Mouse (Mus musculus) neural tube, embryonic 13.5 days (tissue): Measurements from ENCODE around the gene Rps6ka2. TPM values are rescaled to one million over a fixed set of nuclear protein-coding genes. Genes with fewer than 3 reads are reported as not detected.
"Not testable (repeated sequence)": the region's sequence is repeated elsewhere in the genome, so short reads cannot be mapped to it uniquely, and the experiment has no call there.

Experiments
- ATAC-seq: fragments of 200-750 bp; cut with Nextera tagmentation; 2 replicates; pipeline ENCODE4 v1.8.0; 2017; ENCODE audit warnings: low read depth, mild to moderate bottlenecking, moderate TSS enrichment, moderate library complexity
- H3K27ac ChIP-seq: fragments of 300-500 bp; sonication (generic); replicated peaks from 2 replicates; pipeline ENCODE4 v1.5.1; 2015; ENCODE audit warnings: moderate library complexity, mild to moderate bottlenecking, inconsistent platforms
- H3K27me3 ChIP-seq: fragments of 300-500 bp; sonication (generic); 2 replicates; pipeline ENCODE4 v1.6.1; 2015; ENCODE audit warnings: mild to moderate bottlenecking, inconsistent platforms
- H3K36me3 ChIP-seq: fragments of 300-500 bp; sonication (generic); 2 replicates; pipeline ENCODE4 v1.6.1; 2015; ENCODE audit warnings: mild to moderate bottlenecking, inconsistent platforms
- H3K4me1 ChIP-seq: fragments of 300-500 bp; sonication (generic); replicated peaks from 2 replicates; pipeline ENCODE4 v1.6.1; 2015; ENCODE audit warnings: inconsistent platforms
- H3K4me2 ChIP-seq: fragments of 300-500 bp; sonication (generic); 2 replicates; pipeline ENCODE4 v1.6.1; 2015; ENCODE audit warnings: inconsistent platforms, mild to moderate bottlenecking, moderate library complexity
- H3K4me3 ChIP-seq: fragments of 300-500 bp; sonication (generic); 2 replicates; pipeline ENCODE4 v1.5.1; 2015; ENCODE audit warnings: mild to moderate bottlenecking, inconsistent platforms
- H3K9ac ChIP-seq: fragments of 300-500 bp; sonication (generic); 2 replicates; pipeline ENCODE4 v1.6.1; 2015; ENCODE audit warnings: moderate library complexity, mild to moderate bottlenecking, inconsistent platforms
- H3K9me3 ChIP-seq: fragments of 300-500 bp; sonication (generic); 2 replicates; pipeline ENCODE4 v1.6.1; 2016; ENCODE audit warnings: inconsistent platforms
- WGBS: fragments of 180-500 bp; shearing (Covaris S2); methylation state at CpG from one replicate; pipeline ENCODE4 v1.1.7; 2015; 5-methylcytosine and 5-hydroxymethylcytosine counted together
- polyA plus RNA-seq: library from polyadenylated mRNA; unstranded; fragments of >200 nt; fragmentation: Nextera tagmentation; extraction: Ambion mirVana; gene quantifications from 2 replicates; pipeline ENCODE4 v1.2.1, GENCODE M21; 2015

Rps6ka2 gene
- polyA plus RNA-seq, 1 experiment from 2014 or later, result 23.5 TPM

DNA sequence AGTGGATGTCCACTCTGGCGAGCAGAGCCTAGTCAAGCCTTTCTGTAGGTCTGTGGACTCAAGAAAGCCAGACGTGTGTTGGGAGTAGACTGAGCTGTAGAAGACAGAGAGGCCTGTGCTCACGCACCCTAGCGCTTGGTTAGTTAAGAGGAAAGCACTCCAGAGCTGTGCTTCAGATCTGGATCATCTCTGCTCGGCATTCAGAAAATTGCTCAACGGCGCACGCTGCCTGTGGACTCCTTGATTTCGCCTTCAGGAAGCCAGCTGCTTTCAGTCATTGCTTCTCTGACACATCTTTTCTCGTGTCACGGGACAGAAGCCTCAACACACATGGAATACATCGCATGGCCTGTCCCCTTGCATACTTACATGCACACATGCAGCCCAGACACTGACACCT lies 115.4 kb downstream of the Rps6ka2 start:
- Histone ChIP-seq H3K36me3 (peaks cover 54% of the 10 kb centered on the region), H3K9ac (no peak overlapping the region)

GRCm38 (mm10) chr17:7286422-7287050 lies 116.6 kb downstream of the Rps6ka2 start:
- 72% methylated on average over 10 of the region's 12 CpGs for whole genome bisulfite sequencing
- H3K27ac ChIP-seq, result peak overlapping the region; percentile 61; the same call in 1 of the 2 replicates

More for the DNA sequence above, 115.4 kb downstream of the Rps6ka2 start:
- H3K27me3 ChIP-seq, result no peaks in the 10 kb centered on the region
- peaks cover 12% of the 10 kb centered on the region; the same call in 1 of the 2 replicates for H3K4me1 ChIP-seq
- no peak for ATAC-seq
- H3K4me3 ChIP-seq, result no peak overlapping the region
- H3K27ac ChIP-seq, result no peak overlapping the region; the same call in 1 of the 2 replicates
- H3K9me3 ChIP-seq, result no peaks in the 10 kb centered on the region
- WGBS, result 90% methylated on average over 12 of the region's 12 CpGs
- H3K4me2 ChIP-seq, result no peak overlapping the region

GRCm38 (mm10) chr17:7292012-7292684 lies 122.2 kb downstream of the Rps6ka2 start:
- 62% methylated on average over 11 of the region's 11 CpGs for WGBS
- no peak overlapping the region for H3K4me3 ChIP-seq
- no peak overlapping the region for H3K4me2 ChIP-seq
- H3K9ac ChIP-seq, result no peak overlapping the region
- ATAC-seq, result peak; percentile 65
- no peaks in the 10 kb centered on the region for H3K27me3 ChIP-seq
- peaks cover 10% of the 10 kb centered on the region for H3K4me1 ChIP-seq
- H3K36me3 ChIP-seq, result peaks cover 57% of the 10 kb centered on the region
- H3K27ac ChIP-seq, result 0 out of 2 replicates have a peak overlapping the region, but pooled peaks have one; percentile 13
- H3K9me3 ChIP-seq, result no peaks in the 10 kb centered on the region

More at GRCm38 (mm10) chr17:7286422-7287050, 116.6 kb downstream of the Rps6ka2 start:
- no peaks in the 10 kb centered on the region for H3K27me3 ChIP-seq
- H3K36me3 ChIP-seq, result peaks cover 54% of the 10 kb centered on the region
- peaks cover 12% of the 10 kb centered on the region; the same call in 1 of the 2 replicates for H3K4me1 ChIP-seq
- H3K9me3 ChIP-seq, result no peaks in the 10 kb centered on the region
- H3K9ac ChIP-seq, result no peak overlapping the region
- no peak for ATAC-seq
- no peak overlapping the region for H3K4me2 ChIP-seq
- H3K4me3 ChIP-seq, result no peak overlapping the region

DNA sequence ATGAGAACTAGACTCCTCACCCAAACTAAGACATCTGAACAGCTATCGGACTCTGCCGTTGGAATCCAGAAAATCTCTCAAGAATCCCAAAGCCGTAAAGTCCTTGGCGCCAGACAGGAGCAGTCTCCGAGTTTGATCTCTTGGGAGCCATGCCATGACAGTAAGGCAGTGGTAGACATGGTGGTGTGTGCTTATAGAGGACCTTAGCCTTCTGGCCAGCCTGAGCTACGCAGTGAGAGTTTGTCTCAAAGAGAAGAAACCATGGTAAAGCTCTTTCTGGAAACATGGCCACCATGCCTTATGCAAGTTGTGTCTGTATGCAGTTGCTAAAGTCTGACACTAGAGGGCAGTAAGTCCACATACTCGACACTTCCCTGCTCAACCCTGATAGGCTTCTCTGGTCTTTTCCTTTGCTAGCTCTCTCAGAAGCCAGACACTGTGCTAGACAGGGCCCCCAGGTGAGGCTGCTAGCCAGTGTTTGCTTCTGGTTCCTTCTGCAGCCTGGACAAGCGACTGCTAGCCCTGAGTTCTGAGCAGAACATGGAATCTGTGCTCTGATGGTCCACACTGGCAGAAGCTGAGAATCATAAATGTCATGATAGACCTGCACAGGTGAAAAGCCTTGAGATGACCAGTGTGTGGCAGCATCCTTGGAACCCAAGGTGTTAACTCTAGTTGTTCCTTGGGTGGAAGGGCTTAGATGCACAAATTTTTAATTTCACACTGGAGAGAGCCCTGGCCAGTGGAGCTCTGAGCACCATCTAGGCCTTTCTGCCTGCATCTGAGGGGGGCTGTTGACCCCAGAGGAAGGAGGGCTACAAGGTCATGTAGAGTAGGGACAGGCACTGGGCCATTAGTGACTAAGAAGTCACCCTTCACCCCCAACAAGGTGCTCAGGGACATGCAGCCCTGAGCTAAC lies 136.6 kb downstream of the Rps6ka2 start:
- H3K9me3 ChIP-seq, H3K27me3 ChIP-seq, H3K4me3 ChIP-seq, H3K4me2 ChIP-seq, H3K36me3 ChIP-seq, H3K27ac ChIP-seq, H3K4me1 ChIP-seq, H3K9ac ChIP-seq: not testable (repeated sequence)
- peak; percentile 90 for ATAC-seq
- WGBS, result 60% methylated on average over 8 of the region's 8 CpGs

GRCm38 (mm10) chr17:7315693-7316382 lies 145.9 kb downstream of the Rps6ka2 start:
- ATAC-seq, H3K36me3 ChIP-seq, H3K9ac ChIP-seq, H3K9me3 ChIP-seq, H3K4me2 ChIP-seq, H3K4me3 ChIP-seq, H3K4me1 ChIP-seq, H3K27me3 ChIP-seq, H3K27ac ChIP-seq: not testable (repeated sequence)
- 86% methylated on average over 7 of the region's 8 CpGs for WGBS

DNA sequence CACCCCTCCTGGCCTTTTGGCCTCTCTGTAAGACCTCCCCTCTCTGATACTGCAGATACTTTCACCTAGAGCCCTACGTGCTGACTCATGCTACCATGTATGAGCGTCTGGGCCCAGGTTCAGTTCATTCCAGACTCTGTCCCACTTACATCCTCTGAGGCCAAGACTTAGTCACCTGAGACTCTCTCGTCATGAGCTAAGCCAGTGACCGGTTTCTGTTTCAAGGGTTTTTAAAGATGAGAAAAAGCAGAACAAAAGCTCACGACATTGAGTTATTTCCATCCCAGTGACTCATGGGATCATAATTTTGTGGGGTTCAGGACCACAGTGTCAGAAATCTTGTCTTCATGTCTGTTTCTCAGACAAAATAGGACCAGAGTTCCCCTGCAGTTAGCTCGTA lies 149.9 kb downstream of the Rps6ka2 start:
- not testable (repeated sequence) for ATAC-seq, H3K9me3 ChIP-seq, H3K4me3 ChIP-seq, H3K9ac ChIP-seq, H3K27ac ChIP-seq, H3K4me2 ChIP-seq, H3K27me3 ChIP-seq, H3K4me1 ChIP-seq, H3K36me3 ChIP-seq
- WGBS, result 88% methylated on average over 6 of the region's 6 CpGs

DNA sequence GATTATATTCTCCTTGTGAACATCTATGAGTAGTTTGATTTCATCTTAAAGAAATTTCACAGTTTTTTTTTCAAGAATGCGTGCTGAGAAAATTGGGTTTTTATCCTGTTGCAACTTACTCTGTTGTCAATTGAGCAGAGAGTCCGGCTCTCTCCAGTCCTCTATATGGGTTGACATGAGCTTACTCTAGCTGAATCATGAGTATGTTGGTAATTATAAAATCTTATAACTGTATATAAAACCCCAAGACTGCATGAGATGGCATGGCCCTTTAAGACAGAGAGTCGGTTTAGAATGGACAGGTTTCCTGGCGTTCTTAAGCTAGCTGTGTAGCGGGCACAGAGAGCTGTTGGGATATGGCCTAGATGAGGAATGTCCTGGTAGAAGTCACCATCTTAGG lies 154.4 kb downstream of the Rps6ka2 start, which contains the start of gene Tcp10a:
Gene Tcp10a (plus strand): TSS at position 301 of the 400 bp plus-strand sequence.
- not testable (repeated sequence) for H3K4me3 ChIP-seq, H3K4me1 ChIP-seq, H3K27me3 ChIP-seq, H3K9ac ChIP-seq, H3K9me3 ChIP-seq, H3K4me2 ChIP-seq, ATAC-seq, H3K36me3 ChIP-seq, H3K27ac ChIP-seq
- 95% methylated on average over 5 of the region's 5 CpGs for WGBS

DNA sequence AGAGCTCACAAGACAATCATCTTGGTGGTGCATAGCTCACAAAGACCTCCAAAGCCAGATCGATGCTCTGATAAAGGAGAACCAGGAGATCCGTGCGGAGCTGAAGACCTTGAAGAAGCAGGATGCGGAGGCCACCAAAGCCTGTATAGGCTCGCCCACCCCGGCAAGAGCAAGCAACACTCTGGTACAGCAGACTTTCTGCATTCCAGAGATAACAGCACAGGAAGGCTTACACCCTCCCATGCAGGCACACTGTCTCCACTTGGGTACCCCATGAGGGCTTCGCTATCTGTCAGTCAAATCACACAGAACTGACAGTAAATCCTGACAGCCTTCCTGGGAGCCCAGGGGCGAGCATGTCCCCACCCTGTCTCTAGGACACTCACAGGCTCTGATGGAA lies 156.5 kb downstream of the Rps6ka2 start:
- not testable (repeated sequence) for H3K27me3 ChIP-seq, H3K36me3 ChIP-seq, H3K4me2 ChIP-seq, H3K9ac ChIP-seq, H3K4me1 ChIP-seq, H3K27ac ChIP-seq, H3K4me3 ChIP-seq, H3K9me3 ChIP-seq, ATAC-seq
- 84% methylated on average over 3 of the region's 8 CpGs for WGBS

DNA sequence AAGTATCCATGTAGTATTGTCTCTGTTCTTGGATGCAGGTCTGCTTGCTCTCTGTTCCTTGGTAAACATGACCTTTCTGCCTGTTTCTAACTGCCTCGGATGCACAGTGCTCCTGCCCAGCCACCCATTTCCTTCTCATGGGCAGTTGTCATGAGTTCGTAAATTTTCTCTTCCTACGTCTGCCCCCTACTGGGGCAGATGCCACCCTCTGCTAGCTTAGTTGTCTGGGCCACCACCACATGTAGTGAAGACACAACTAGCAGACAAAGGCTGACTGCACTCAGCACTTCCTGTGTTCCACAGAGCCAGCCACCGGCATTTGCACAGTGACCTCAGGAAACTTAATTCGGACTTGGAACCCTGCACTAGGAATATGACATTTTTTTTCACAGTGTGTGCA lies 162.8 kb downstream of the Rps6ka2 start:
- not testable (repeated sequence) for H3K4me3 ChIP-seq, H3K4me2 ChIP-seq, ATAC-seq, H3K4me1 ChIP-seq, H3K9ac ChIP-seq, H3K36me3 ChIP-seq, H3K9me3 ChIP-seq, H3K27me3 ChIP-seq, H3K27ac ChIP-seq
- 69% methylated on average over 3 of the region's 5 CpGs for WGBS

DNA sequence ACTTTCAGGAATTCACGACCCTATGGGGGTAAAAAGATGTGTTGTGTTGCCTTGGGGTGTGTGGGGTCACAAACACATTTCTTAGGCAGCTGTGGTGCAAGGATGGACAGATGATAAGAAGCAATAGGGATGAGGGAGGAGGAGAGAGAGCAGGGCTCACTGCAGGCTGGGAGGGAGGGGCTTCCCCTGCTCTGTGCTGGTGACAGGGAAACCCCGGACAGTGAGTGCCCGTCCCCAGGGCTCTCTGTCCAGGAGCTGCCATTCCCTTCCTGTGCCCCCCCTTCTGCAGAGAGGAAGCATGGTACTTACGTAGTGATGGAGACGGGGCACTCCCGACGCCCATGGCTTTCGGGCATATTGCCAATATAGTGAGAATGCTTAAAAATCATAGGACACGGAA lies 167.5 kb downstream of the Rps6ka2 start:
- not testable (repeated sequence) for H3K4me3 ChIP-seq, H3K9ac ChIP-seq, H3K4me2 ChIP-seq, H3K4me1 ChIP-seq, H3K9me3 ChIP-seq, ATAC-seq, H3K27ac ChIP-seq, H3K27me3 ChIP-seq, H3K36me3 ChIP-seq
- 81% methylated on average over 8 of the region's 9 CpGs for WGBS

- not testable (repeated sequence) for H3K36me3 ChIP-seq, H3K4me1 ChIP-seq, H3K4me3 ChIP-seq, H3K27ac ChIP-seq, H3K9me3 ChIP-seq, H3K4me2 ChIP-seq, H3K9ac ChIP-seq, H3K27me3 ChIP-seq, ATAC-seq
- 67% methylated on average over 2 of the region's 3 CpGs for WGBS
Observed at GRCm38 (mm10) chr17:7348765-7349164, 178.8 kb downstream of the Rps6ka2 start.
